8 mouse cellular contexts compared by ENCODE assay signal in genomic region chr11:51265326-51265725, GRCm38 (mm10). TPM values are rescaled to one million over a fixed set of nuclear protein-coding genes. Genes with fewer than 3 reads are reported as not detected.
DNase-seq lines count a peak whose midpoint lies in the region; ATAC-seq and TF ChIP-seq lines count a peak whose summit lies in the region.

No protein-coding gene starts in this region.

- peak overlapping the region; percentile 24 for H3K4me3 ChIP-seq in cerebellum, adult 2 months (replicated peaks; ENCODE audit: insufficient read depth, low read depth, low read length)
- H3K4me3 ChIP-seq in forebrain, embryonic 13.5 days: 0 out of 2 replicates have a peak overlapping the region, but pooled peaks have one; percentile 90
- H3K4me3 ChIP-seq in intestine, embryonic 16.5 days (ENCODE audit: low read length): peak overlapping the region; percentile 78
- no peak overlapping the region for H3K4me3 ChIP-seq in lung, postnatal 0 days (ENCODE audit: low read depth, low read length)

- TF ChIP-seq CTCF in cerebellum, adult 2 months (IDR thresholded peaks at IDR 0.05; ENCODE audit: borderline replicate concordance, insufficient read depth, low read depth, low read length): peak; percentile 57; the same call in 1 of the 2 replicates
- peak; percentile 55 for TF ChIP-seq CTCF in Patski (IDR thresholded peaks at IDR 0.05)
- TF ChIP-seq CTCF in lung, postnatal 0 days (IDR thresholded peaks at IDR 0.05): peak; percentile 68

- DNase-seq in cerebellum, adult 2 months: peak; percentile 32 to 41
- no peak for DNase-seq in cerebellum, adult 11-12 months
- no peak for DNase-seq in Patski (ENCODE audit: low read depth, low spot score)
- peak; percentile 74 for DNase-seq in lung, postnatal 0 days (ENCODE audit: low spot score)
- peak; percentile 25 for DNase-seq in thymus, postnatal 14 days

- peaks cover 13% of the 10 kb centered on the region; the same call in 1 of the 2 replicates for H3K36me3 ChIP-seq in forebrain, embryonic 13.5 days (ENCODE audit: poor library complexity, severe bottlenecking)
- no peaks in the 10 kb centered on the region for H3K36me3 ChIP-seq in intestine, embryonic 16.5 days (ENCODE audit: control insufficient read depth, insufficient read depth, low read length)
- no peaks in the 10 kb centered on the region for H3K36me3 ChIP-seq in lung, postnatal 0 days (ENCODE audit: insufficient read depth, low read length)

- 29% methylated on average over 3 of the region's 3 CpGs for WGBS in cerebellum, adult 2 months
- 52% methylated on average over 3 of the region's 3 CpGs for WGBS in forebrain, embryonic 13.5 days
- 42% methylated on average over 3 of the region's 3 CpGs for WGBS in intestine, embryonic 16.5 days
- 41% methylated on average over 3 of the region's 3 CpGs for WGBS in lung, postnatal 0 days

- in situ Hi-C loops in Patski (cut with MboI; ENCODE audit: low pct_unique_long_range_greater_than_20kb): loop anchor here (10.0 to 25.0 kb wide), 2 partner anchors 203 to 331 kb away; partner anchors contain the start of genes Zfp354a and Zfp354b

- H3K27me3 ChIP-seq in cerebellum, adult 2 months (ENCODE audit: control insufficient read depth, insufficient read depth, low read length): no peaks in the 10 kb centered on the region
- H3K27me3 ChIP-seq in Patski: peaks cover 1% of the 10 kb centered on the region
- no peaks in the 10 kb centered on the region for H3K27me3 ChIP-seq in forebrain, embryonic 13.5 days
- no peaks in the 10 kb centered on the region for H3K27me3 ChIP-seq in intestine, embryonic 16.5 days (replicated peaks; ENCODE audit: control insufficient read depth, insufficient read depth, low read length)
- no peaks in the 10 kb centered on the region for H3K27me3 ChIP-seq in lung, postnatal 0 days (replicated peaks; ENCODE audit: insufficient read depth, low read length)

- no peak for ATAC-seq in Patski
- ATAC-seq in forebrain, embryonic 13.5 days: no peak
- no peak for ATAC-seq in intestine, embryonic 16.5 days
- ATAC-seq in lung, postnatal 0 days: no peak
- ATAC-seq in megakaryocyte-erythroid progenitor cell, adult 5-6 weeks (replicated peaks; ENCODE audit: low FRiP score, low TSS enrichment, poor library complexity, severe bottlenecking): no peak

- no peaks in the 10 kb centered on the region for H3K9me3 ChIP-seq in forebrain, embryonic 13.5 days (replicated peaks)
- H3K9me3 ChIP-seq in intestine, embryonic 16.5 days (ENCODE audit: control insufficient read depth, low read length): no peaks in the 10 kb centered on the region
- no peaks in the 10 kb centered on the region for H3K9me3 ChIP-seq in lung, postnatal 0 days (ENCODE audit: low read length)

- TF ChIP-seq POLR2A in cerebellum, adult 2 months (IDR thresholded peaks at IDR 0.05; ENCODE audit: borderline replicate concordance, insufficient read depth, low read length): no peak

- TF ChIP-seq EP300 in lung, postnatal 0 days (IDR thresholded peaks at IDR 0.05): no peak

- H3K9ac ChIP-seq in forebrain, embryonic 13.5 days: no peak overlapping the region
- H3K9ac ChIP-seq in intestine, embryonic 16.5 days (ENCODE audit: low read depth, low read length): no peak overlapping the region
- no peak overlapping the region for H3K9ac ChIP-seq in lung, postnatal 0 days (replicated peaks; ENCODE audit: low read depth)

- CTCF ChIA-PET in Patski (lab: Charles Lee): interaction anchor here (0.6 to 3.1 kb wide), 7 partner anchors 9 to 269 kb away, joined by 3 to 16 read pairs (median 3); no protein-coding TSS in a partner anchor

- H3K4me2 ChIP-seq in forebrain, embryonic 13.5 days: peak overlapping the region; percentile 78
- peak overlapping the region; percentile 85 for H3K4me2 ChIP-seq in intestine, embryonic 16.5 days (ENCODE audit: low read depth, low read length)
- peak overlapping the region; percentile 84; the same call in 1 of the 2 replicates for H3K4me2 ChIP-seq in lung, postnatal 0 days (replicated peaks; ENCODE audit: low read depth, low read length)

- H3K27ac ChIP-seq in cerebellum, adult 2 months (ENCODE audit: insufficient read depth, low read length): no peak overlapping the region
- no peak overlapping the region for H3K27ac ChIP-seq in forebrain, embryonic 13.5 days
- H3K27ac ChIP-seq in intestine, embryonic 16.5 days (ENCODE audit: low read length): no peak overlapping the region
- H3K27ac ChIP-seq in lung, postnatal 0 days (ENCODE audit: low read length): no peak overlapping the region

- POLR2A ChIA-PET in Patski (lab: Charles Lee): no interaction called here

- peaks cover 7% of the 10 kb centered on the region for H3K4me1 ChIP-seq in cerebellum, adult 2 months (ENCODE audit: control insufficient read depth, insufficient read depth, low read length)
- H3K4me1 ChIP-seq in forebrain, embryonic 13.5 days: peaks cover 36% of the 10 kb centered on the region
- peaks cover 18% of the 10 kb centered on the region for H3K4me1 ChIP-seq in intestine, embryonic 16.5 days (ENCODE audit: control insufficient read depth, insufficient read depth, low read length)
- peaks cover 8% of the 10 kb centered on the region; the same call in 1 of the 2 replicates for H3K4me1 ChIP-seq in lung, postnatal 0 days (ENCODE audit: insufficient read depth, low read depth, low read length)

RNA-seq across cellular contexts. Expression of gene BC049762, which starts 2.5 kb away (rescaled TPM):
- 0.25 TPM in 1 of 2 replicates, not detected in the other for polyA plus RNA-seq in cerebellum, adult 2 months (2012; rRNA removed)
- 0.10 TPM for polyA plus RNA-seq in Patski (2021)
- 0.23 TPM in 1 of 2 replicates, not detected in the other for polyA plus RNA-seq in forebrain, embryonic 13.5 days (2015; fragmentation: Nextera tagmentation; extraction: Ambion mirVana)
- 0.31 and 0.44 TPM in 2 replicates for polyA plus RNA-seq in intestine, embryonic 16.5 days (2015; fragmentation: Nextera tagmentation; extraction: Ambion mirVana)
- 0.71 and 0.72 TPM in 2 replicates for polyA plus RNA-seq in lung, postnatal 0 days (2015; fragmentation: Nextera tagmentation; extraction: Ambion mirVana)
- total RNA-seq in megakaryocyte-erythroid progenitor cell, adult 5-6 weeks (2014; fragmentation: Nextera tagmentation): not detected in 2 replicates
- not detected in 2 replicates for total RNA-seq in megakaryocyte-erythroid progenitor cell, adult 5-6 weeks (2017)

RNA-seq across cellular contexts. Expression of gene Clk4, which starts 3.8 kb away (rescaled TPM):
- 196 and 201 TPM in 2 replicates for polyA plus RNA-seq in cerebellum, adult 2 months (2012; rRNA removed)
- 76.1 TPM for polyA plus RNA-seq in Patski (2021)
- 145 and 153 TPM in 2 replicates for polyA plus RNA-seq in forebrain, embryonic 13.5 days (2015; fragmentation: Nextera tagmentation; extraction: Ambion mirVana)
- polyA plus RNA-seq in intestine, embryonic 16.5 days (2015; fragmentation: Nextera tagmentation; extraction: Ambion mirVana): 81.4 and 83.7 TPM in 2 replicates
- polyA plus RNA-seq in lung, postnatal 0 days (2015; fragmentation: Nextera tagmentation; extraction: Ambion mirVana): 93.4 and 101 TPM in 2 replicates
- 110 TPM in 2 replicates for total RNA-seq in megakaryocyte-erythroid progenitor cell, adult 5-6 weeks (2014; fragmentation: Nextera tagmentation)
- 179 and 188 TPM in 2 replicates for total RNA-seq in megakaryocyte-erythroid progenitor cell, adult 5-6 weeks (2017)

RNA-seq across cellular contexts. Expression of gene Col23a1, which starts 24.4 kb away (rescaled TPM):
- polyA plus RNA-seq in cerebellum, adult 2 months (2012; rRNA removed): 5.3 and 6.6 TPM in 2 replicates
- polyA plus RNA-seq in Patski (2021): 3.5 TPM
- polyA plus RNA-seq in forebrain, embryonic 13.5 days (2015; fragmentation: Nextera tagmentation; extraction: Ambion mirVana): 1.3 and 1.7 TPM in 2 replicates
- 5.4 and 5.5 TPM in 2 replicates for polyA plus RNA-seq in intestine, embryonic 16.5 days (2015; fragmentation: Nextera tagmentation; extraction: Ambion mirVana)
- polyA plus RNA-seq in lung, postnatal 0 days (2015; fragmentation: Nextera tagmentation; extraction: Ambion mirVana): 17.2 and 18.2 TPM in 2 replicates
- 0.27 TPM in 1 of 2 replicates, not detected in the other for total RNA-seq in megakaryocyte-erythroid progenitor cell, adult 5-6 weeks (2014; fragmentation: Nextera tagmentation)
- total RNA-seq in megakaryocyte-erythroid progenitor cell, adult 5-6 weeks (2017): 0.08 TPM in 1 of 2 replicates, not detected in the other

RNA-seq across cellular contexts. Expression of gene Gm12569, which starts 45.1 kb away (rescaled TPM):
- polyA plus RNA-seq in cerebellum, adult 2 months (2012; rRNA removed): not detected in 2 replicates
- not detected for polyA plus RNA-seq in Patski (2021)
- not detected in 2 replicates for polyA plus RNA-seq in forebrain, embryonic 13.5 days (2015; fragmentation: Nextera tagmentation; extraction: Ambion mirVana)
- not detected in 2 replicates for polyA plus RNA-seq in intestine, embryonic 16.5 days (2015; fragmentation: Nextera tagmentation; extraction: Ambion mirVana)
- polyA plus RNA-seq in lung, postnatal 0 days (2015; fragmentation: Nextera tagmentation; extraction: Ambion mirVana): not detected in 2 replicates
- not detected in 2 replicates for total RNA-seq in megakaryocyte-erythroid progenitor cell, adult 5-6 weeks (2014; fragmentation: Nextera tagmentation)
- not detected in 2 replicates for total RNA-seq in megakaryocyte-erythroid progenitor cell, adult 5-6 weeks (2017)

Comparison
In these comparisons a context has a peak if more than half of its experiments do, and no peak if none do; other contexts are left out.
1. DNase-seq: peak in cerebellum, adult 2 months (2 of 2), lung, postnatal 0 days (single experiment) and thymus, postnatal 14 days (single experiment); none in cerebellum, adult 11-12 months (single experiment) and Patski (single experiment).
2. Peak in every context shown above with its lines, with median percentiles within 50 percentile points of each other: CTCF ChIP-seq and H3K4me2 ChIP-seq.